Mouse (Mus musculus) bone marrow, adult 2 months (tissue): ENCODE data around the gene Kdf1. TPM values are rescaled to one million over a fixed set of nuclear protein-coding genes. Genes with fewer than 3 reads are reported as not detected.

Source experiments
- H3K27ac ChIP-seq: fragments of 200-500 bp; 2 replicates; pipeline ENCODE4 v1.5.1; 2012; ENCODE audit warnings: low read depth, mild to moderate bottlenecking, control low read depth, inconsistent platforms, low read length; ENCODE audit not compliant: control insufficient read depth, poor library complexity, insufficient read depth
- H3K4me1 ChIP-seq: fragments of 200-500 bp; 2 replicates; pipeline ENCODE4 v1.6.1; 2011; ENCODE audit warnings: low read length; ENCODE audit not compliant: control insufficient read depth, insufficient read depth
- H3K4me3 ChIP-seq: fragments of 200-500 bp; replicated peaks from 2 replicates; pipeline ENCODE3; 2011; ENCODE audit warnings: mild to moderate bottlenecking, low read depth, low read length, control low read depth; ENCODE audit not compliant: control insufficient read depth
- CTCF ChIP-seq: fragments of 200-500 bp; IDR thresholded peaks from 2 replicates; pipeline ENCODE4 v1.5.1; 2011; ENCODE audit warnings: low read length, control low read depth; ENCODE audit not compliant: control insufficient read depth, insufficient read depth
- POLR2A ChIP-seq: fragments of 200-500 bp; IDR thresholded peaks from 2 replicates; pipeline ENCODE4 v1.6.1; 2011; ENCODE audit warnings: low read depth, mild to moderate bottlenecking, control low read depth, low read length, borderline replicate concordance; ENCODE audit not compliant: control insufficient read depth
- WGBS: fragments of 180-500 bp; shearing (Covaris S2); methylation state at CpG from one replicate; pipeline ENCODE4 v1.1.7; 2018; 5-methylcytosine and 5-hydroxymethylcytosine counted together
- polyA plus RNA-seq: library from polyadenylated mRNA; stranded (reverse); fragments of >200 nt; gene quantifications from 2 replicates; pipeline ENCODE4 v1.2.4, GENCODE M21; 2011; ENCODE audit warnings: low replicate concordance; ENCODE audit not compliant: missing spikeins, insufficient read depth, insufficient read length

Kdf1 gene
- 1.2 TPM in 1 of 2 replicates, not detected in the other for polyA plus RNA-seq

DNA sequence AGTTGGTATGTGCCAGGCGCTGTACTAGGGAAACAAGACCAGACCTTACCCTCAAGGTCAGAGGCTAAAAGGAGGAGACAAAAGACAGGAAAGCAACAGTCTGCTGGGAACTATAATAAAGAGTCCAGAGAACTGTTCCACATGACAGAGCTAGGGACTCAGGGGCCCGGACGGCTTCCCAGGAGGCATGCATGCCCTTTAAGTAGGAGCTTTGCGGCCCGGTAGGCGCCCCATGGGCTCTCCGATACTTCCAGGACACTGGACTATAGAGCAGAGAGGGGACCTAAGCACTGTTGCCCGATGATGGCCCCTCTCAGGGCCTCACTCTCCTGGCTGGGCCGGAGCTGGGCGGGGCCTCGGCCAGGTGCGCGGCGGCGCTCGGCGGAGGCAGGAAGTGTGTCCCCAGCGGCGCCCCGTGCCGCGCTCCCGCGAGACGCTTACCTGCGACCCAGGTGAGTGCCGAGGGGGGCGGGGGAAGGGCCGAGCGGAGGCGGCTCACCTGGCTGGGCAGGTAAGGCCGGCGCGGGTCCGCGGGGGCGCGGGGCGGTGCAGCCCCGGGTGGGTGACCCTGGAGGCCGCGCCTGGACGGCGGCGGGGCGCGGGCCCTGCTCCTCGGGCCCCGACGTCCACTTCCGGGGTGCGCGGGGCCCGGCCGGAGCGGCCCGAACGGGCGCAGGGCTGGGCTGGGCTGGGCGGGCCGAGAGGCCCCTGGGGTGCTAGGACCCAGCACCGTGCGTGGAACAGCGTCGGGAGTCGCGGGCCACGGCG, at the start of gene Kdf1:
Gene Kdf1 (plus strand): TSS at position 363 of the 768 bp plus-strand sequence.
- no peaks in the 10 kb centered on the region; the same call in 1 of the 2 replicates for H3K4me1 ChIP-seq
- WGBS, result 8% methylated on average over 69 of the region's 69 CpGs
- no peak within 1 kb of the TSS; the same call in 1 of the 2 replicates for H3K27ac ChIP-seq
- TF ChIP-seq CTCF, result no peak
- TF ChIP-seq POLR2A, result no peak
- no peak within 1 kb of the TSS for H3K4me3 ChIP-seq

- WGBS, result 44% methylated on average over 12 of the region's 12 CpGs
- no peak overlapping the region for H3K27ac ChIP-seq
- no peak overlapping the region for H3K4me3 ChIP-seq
- TF ChIP-seq CTCF (no peak), POLR2A (no peak)
- peaks cover 3% of the 10 kb centered on the region; the same call in 1 of the 2 replicates for H3K4me1 ChIP-seq
These were observed 49.6 kb upstream of the Kdf1 start for GRCm38 (mm10) chr4:133469122-133469521.

DNA sequence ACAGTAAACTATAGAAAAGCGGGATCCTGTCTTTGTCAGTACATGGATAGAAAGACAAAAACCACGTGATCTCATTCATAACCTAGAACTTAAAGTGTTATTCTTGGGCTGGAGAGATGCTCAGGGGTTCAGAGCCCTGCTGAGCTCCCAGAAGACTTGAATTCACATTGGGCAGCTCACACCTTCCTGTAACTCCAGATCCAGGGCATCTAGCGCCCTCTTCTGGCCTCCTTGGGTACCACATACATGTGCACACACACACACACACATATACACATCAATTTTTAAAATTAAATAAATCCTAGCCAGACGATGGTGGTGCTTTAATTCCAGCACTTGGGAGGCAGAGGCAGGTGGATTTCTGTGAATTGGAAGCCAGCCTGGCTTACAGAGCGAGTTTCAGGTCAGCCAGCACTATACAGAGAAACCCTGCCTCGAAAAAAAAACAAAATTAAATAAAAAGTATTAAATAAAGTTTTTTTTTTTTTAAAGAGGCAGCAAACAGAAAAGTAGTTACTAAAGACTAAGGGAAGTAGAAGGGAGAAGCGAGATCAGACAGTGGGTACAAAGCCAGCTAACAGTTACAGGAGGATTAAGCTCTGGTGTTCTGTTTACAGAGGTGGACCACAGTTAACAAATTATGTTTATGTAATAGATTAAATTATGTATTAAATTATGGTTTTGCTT, 47.5 kb upstream of the Kdf1 start:
- H3K27ac ChIP-seq, result no peak overlapping the region
- TF ChIP-seq CTCF (no peak), POLR2A (no peak)
- 71% methylated on average over 7 of the region's 7 CpGs for WGBS

DNA sequence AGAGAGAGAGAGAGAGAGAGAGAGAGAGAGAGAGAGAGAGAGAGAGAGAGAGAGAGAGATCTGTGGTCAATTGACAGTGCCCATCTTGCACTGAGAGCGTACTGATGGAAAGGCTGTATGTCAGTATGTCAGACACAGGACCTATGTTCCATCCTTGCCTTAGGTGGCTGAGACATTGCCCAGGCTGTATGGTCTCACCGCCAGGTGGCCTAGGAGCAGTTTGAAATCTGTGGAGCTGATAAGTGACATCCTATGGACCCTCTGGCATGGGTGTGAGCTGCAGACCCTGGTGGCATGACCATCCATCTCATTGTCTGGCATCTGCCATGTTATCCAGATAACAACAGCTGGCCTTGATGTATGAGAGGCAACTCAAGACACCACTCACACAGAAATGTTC, 44.9 kb upstream of the Kdf1 start:
- Histone ChIP-seq H3K4me1 (peaks cover 3% of the 10 kb centered on the region; the same call in 1 of the 2 replicates), H3K27ac (no peak overlapping the region), H3K4me3 (no peak overlapping the region)
- no peak for TF ChIP-seq POLR2A
- no peak for TF ChIP-seq CTCF
- 83% methylated on average over 2 of the region's 2 CpGs for WGBS

More for the DNA sequence above, 47.5 kb upstream of the Kdf1 start:
- H3K4me3 ChIP-seq, result no peak overlapping the region
- peaks cover 3% of the 10 kb centered on the region; the same call in 1 of the 2 replicates for H3K4me1 ChIP-seq

- TF ChIP-seq POLR2A (0 out of 2 replicates have a peak, but pooled peaks have one; percentile 23), CTCF (peak; percentile 72)
- WGBS, result 5% methylated on average over 29 of the region's 29 CpGs
These were observed 39.1 kb upstream of the Kdf1 start, which contains the start of gene Tent5b for GRCm38 (mm10) chr4:133479458-133480184. Tent5b (plus strand) TSS chr4:133480132.

GRCm38 (mm10) chr4:133480185-133480537, 38.6 kb upstream of the Kdf1 start:
- Histone ChIP-seq H3K4me3 (peak overlapping the region; percentile 35), H3K27ac (no peak overlapping the region), H3K4me1 (no peaks in the 10 kb centered on the region; the same call in 1 of the 2 replicates)
- TF ChIP-seq POLR2A, result 0 out of 2 replicates have a peak, but pooled peaks have one; percentile 18
- TF ChIP-seq CTCF, result no peak
- 2% methylated on average over 34 of the region's 34 CpGs for WGBS

More at GRCm38 (mm10) chr4:133479458-133480184, 39.1 kb upstream of the Kdf1 start, which contains the start of gene Tent5b:
- H3K27ac ChIP-seq, result no peak within 1 kb of the TSS
- no peaks in the 10 kb centered on the region; the same call in 1 of the 2 replicates for H3K4me1 ChIP-seq
- H3K4me3 ChIP-seq, result peak within 1 kb of the TSS; percentile 35

DNA sequence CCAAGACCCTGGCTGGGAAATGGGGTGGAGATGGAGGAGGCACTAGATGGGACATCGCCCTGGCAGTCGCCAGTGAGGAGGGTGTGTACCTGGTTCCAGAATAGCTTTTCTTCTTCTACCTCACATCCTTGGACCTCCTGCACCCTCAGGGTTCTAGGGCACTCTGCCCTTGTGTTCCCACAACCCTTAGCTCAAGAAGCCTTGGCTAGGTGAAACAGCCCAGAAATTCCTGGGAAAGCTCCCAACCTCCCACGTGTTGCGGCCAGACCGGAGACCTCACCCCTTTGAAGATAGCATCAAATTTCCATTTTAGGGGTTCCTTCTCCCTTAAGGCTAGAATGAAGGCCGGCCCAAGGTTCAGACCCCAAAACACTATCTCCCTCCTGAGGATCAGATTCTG, 38.0 kb upstream of the Kdf1 start:
- H3K4me1 ChIP-seq, result no peaks in the 10 kb centered on the region; the same call in 1 of the 2 replicates
- H3K4me3 ChIP-seq, result no peak overlapping the region
- 61% methylated on average over 6 of the region's 6 CpGs for WGBS
- no peak overlapping the region for H3K27ac ChIP-seq
- TF ChIP-seq CTCF, result no peak
- no peak for TF ChIP-seq POLR2A

DNA sequence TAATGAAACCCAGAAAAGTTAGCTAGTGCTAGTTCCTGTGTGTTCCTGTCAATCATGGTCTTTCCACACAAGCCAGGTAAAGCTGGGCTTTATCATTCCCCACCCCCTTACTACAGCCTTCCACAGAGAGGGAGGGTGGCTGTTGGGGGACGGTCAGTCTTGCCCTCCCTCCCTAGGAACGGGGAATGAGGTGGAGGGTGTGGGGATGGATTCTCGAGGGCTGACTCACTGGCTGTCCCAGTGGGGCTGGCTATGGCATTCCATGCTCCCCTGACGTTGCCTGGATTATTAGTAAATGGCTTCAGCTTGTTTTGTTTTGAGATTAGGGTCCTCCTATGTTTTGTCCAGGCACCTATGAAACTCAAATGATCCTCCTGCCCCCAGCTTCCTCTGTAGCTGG, 37.3 kb upstream of the Kdf1 start:
- WGBS, result 61% methylated on average over 4 of the region's 4 CpGs
- H3K4me1 ChIP-seq, result no peaks in the 10 kb centered on the region; the same call in 1 of the 2 replicates
- H3K4me3 ChIP-seq, result no peak overlapping the region
- H3K27ac ChIP-seq, result no peak overlapping the region
- TF ChIP-seq POLR2A (no peak), CTCF (no peak)
